Comparison of ENCODE assay signal across 35 mouse cellular contexts in genomic region chr3:63243721-63244120, GRCm38 (mm10). TPM values are rescaled to one million over a fixed set of nuclear protein-coding genes. Genes with fewer than 3 reads are reported as not detected.
"Had no signal": no experiment of that assay in that cellular context is flagged by ENCODE, and none has a peak within 500 bp of the region (broad histone marks: within the 10 kb centered on the region; RNA-seq: fewer than 3 reads in every experiment).

No protein-coding gene starts in this region.

- H3K4me2 ChIP-seq: heart, embryonic 12.5 days; heart, embryonic 13.5 days; heart, embryonic 15.5 days; hindbrain, embryonic 12.5 days; hindbrain, embryonic 13.5 days; hindbrain, embryonic 14.5 days; hindbrain, embryonic 15.5 days; intestine, embryonic 15.5 days; kidney, embryonic 15.5 days had no signal

- ATAC-seq: hindbrain, embryonic 16.5 days; hindbrain, postnatal 0 days; inflammation-experienced regulatory T-cells, adult 6 months; intestine, embryonic 15.5 days; intestine, embryonic 16.5 days; intestine, postnatal 0 days had no signal

- H3K27ac ChIP-seq: heart, embryonic 13.5 days; heart, embryonic 15.5 days; hindbrain, embryonic 10.5 days; hindbrain, embryonic 12.5 days; hindbrain, embryonic 13.5 days; hindbrain, embryonic 14.5 days; hindbrain, embryonic 15.5 days; hindbrain, postnatal 0 days; intestine, embryonic 15.5 days; kidney, embryonic 15.5 days; kidney, postnatal 0 days; layer of hippocampus, adult 2 months; left cerebral cortex, adult 2 months had no signal

- H3K4me1 ChIP-seq: heart, embryonic 12.5 days; heart, embryonic 15.5 days; hindbrain, embryonic 10.5 days; hindbrain, embryonic 12.5 days; hindbrain, embryonic 13.5 days; hindbrain, embryonic 15.5 days; intestine, embryonic 15.5 days; kidney, embryonic 15.5 days had no signal

- H3K36me3 ChIP-seq: heart, embryonic 12.5 days; heart, embryonic 13.5 days; heart, embryonic 15.5 days; hindbrain, embryonic 10.5 days; hindbrain, embryonic 12.5 days; hindbrain, embryonic 13.5 days; hindbrain, embryonic 15.5 days; intestine, embryonic 15.5 days; kidney, embryonic 15.5 days had no signal

- H3K4me3 ChIP-seq: heart, embryonic 12.5 days; heart, embryonic 13.5 days; heart, embryonic 15.5 days; hindbrain, embryonic 10.5 days; hindbrain, embryonic 12.5 days; hindbrain, embryonic 13.5 days; hindbrain, embryonic 15.5 days; intestine, embryonic 15.5 days; kidney, embryonic 15.5 days; layer of hippocampus, adult 2 months; left cerebral cortex, adult 2 months had no signal

- H3K9ac ChIP-seq: heart, embryonic 12.5 days; heart, embryonic 13.5 days; heart, embryonic 15.5 days; hindbrain, embryonic 12.5 days; hindbrain, embryonic 13.5 days; hindbrain, embryonic 14.5 days; hindbrain, embryonic 15.5 days; intestine, embryonic 15.5 days; kidney, embryonic 15.5 days had no signal

- H3K9me3 ChIP-seq: heart, embryonic 13.5 days; heart, embryonic 15.5 days; hindbrain, embryonic 10.5 days; hindbrain, embryonic 12.5 days; hindbrain, embryonic 13.5 days; hindbrain, embryonic 15.5 days; intestine, embryonic 15.5 days; kidney, embryonic 15.5 days had no signal

- H3K27me3 ChIP-seq: heart, embryonic 12.5 days; heart, embryonic 13.5 days; heart, embryonic 15.5 days; hindbrain, embryonic 12.5 days; hindbrain, embryonic 13.5 days; hindbrain, embryonic 15.5 days; intestine, embryonic 15.5 days; kidney, embryonic 15.5 days had no signal

- DNase-seq: heart, postnatal 10 days; heart, postnatal 14 days; heart, postnatal 36 days; heart, postnatal 4 days; kidney, adult 11 months; kidney, adult 18-20 months; kidney, adult 2 months; kidney, adult 8-10 months; kidney, adult 9 months; kidney, postnatal 10 days; kidney, postnatal 14 days; kidney, postnatal 25 days; kidney, postnatal 36 days; kidney, postnatal 4 days; layer of hippocampus, adult 9-11 months; layer of hippocampus, postnatal 36 days had no signal

RNA-seq across cellular contexts. Expression of gene Mme, which starts 2.4 kb away (rescaled TPM):
- total RNA-seq: hematopoietic stem cell, adult 5-6 weeks had no signal
- polyA plus RNA-seq: inflammation-experienced regulatory T-cells, adult 6 months had no signal
